Mouse (Mus musculus): ENCODE measurements around the gene Pipox.

Pipox gene

DNA sequence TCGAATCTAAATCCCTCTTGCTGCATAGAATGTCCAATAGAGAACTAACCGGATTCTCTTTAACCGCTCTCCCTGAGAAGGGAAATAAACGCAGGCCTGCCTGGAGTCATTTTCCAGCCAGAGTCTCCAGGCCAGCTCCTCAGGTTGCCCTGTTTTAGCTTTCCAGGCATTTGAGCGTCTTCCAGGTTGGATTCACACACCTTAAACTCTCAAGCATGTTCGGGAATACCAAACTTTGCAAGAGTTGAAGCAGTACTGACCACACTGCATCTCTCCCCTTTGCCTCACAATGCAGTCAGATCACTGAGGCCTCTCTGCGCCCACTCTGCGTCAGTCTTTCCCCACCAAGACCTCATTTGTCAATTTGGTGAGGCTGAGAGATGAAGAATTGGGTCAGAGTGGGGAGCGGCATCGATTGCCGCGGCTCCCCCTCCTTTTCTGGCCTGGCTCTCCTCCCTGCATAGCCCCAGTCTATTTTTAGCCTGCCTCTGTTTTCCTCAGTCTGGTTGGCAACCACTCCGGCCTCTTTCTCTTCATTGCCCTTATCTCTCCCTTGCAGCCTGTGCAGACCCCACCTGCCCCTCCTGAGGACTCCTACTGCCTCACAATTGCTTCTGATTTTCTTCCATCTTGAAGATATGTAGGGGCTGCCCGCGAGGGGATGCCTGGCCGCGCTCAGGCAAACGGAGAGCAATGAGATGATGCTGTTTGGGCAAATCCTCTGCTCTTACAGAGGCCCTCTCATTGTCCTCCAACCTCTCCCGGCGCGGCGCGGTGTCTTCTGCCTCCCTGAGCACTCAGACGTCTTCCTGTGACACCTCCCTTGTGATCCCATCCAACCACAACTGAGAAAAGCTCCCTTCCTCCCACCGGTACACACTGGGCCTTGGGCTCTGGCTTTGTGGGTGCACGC, 17.8 kb downstream of the Pipox start:
- no peak for DNase-seq (ENCODE audit: low spot score)

DNA sequence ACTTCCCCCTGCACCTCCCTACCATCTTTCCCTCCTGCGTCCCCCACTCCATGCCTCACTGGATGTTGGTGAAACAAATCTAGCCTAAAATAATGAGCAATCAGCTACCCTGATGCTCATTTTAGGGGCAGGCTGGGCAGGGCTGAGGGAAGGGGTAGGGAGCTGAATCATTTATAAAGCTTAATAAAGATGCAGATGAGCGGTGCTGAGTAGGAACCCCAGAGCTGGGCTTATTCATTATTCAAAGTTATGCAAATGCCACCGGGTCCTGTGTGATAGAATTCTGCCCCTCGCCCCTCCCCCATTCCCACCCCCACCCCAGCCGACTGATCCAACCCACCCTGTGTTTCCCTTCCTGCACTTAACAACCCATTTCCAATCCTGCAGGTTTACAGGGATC, 18.6 kb downstream of the Pipox start:
- no peak for DNase-seq (ENCODE audit: low spot score)

DNA sequence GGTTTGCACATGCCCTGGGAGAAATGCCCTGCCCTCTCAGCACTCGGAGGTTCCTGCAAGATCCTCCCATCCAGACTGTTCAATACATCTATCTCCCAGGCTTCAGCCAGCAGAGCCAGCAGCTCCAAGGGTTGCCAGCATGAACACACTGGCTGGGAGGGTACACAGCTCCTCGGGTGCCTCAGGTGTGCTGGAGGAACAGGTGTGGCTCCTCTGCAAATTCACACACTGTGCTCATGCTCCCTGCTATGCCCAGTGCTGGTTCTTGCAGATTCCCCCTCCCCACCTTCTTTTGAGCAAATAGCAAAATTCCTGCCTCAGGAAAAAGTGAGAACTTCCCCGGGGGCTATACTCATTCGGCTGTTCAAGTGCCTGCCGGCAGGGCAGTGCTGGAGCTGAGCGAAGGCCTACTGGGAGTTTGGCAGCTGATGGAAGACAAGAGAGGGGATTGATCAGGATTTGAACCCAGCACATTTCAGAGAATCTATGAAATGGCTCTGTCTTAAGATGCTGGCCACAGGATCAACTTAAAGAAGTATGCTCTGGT, 19.1 kb downstream of the Pipox start:
- DNase-seq (ENCODE audit: low spot score) = no peak

DNA sequence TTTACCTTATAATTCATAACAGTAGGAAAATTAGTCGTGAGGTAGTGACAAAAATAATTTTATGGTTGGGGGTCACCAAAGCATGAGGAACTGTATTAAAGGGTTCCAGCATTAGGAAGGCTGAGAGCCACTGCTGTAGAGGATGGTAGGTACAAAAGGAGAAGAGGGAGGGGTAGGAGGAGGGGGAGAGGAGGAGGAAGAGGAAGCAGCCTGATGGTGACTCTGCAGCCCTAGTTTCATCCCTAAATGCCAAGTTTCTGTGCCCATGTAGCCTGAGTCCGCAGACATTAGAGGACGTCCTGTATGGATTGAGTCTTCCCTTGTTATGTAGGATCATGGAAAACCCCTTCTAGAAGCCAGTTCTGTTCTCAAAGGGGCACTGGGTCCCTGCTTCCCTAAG, 20.8 kb downstream of the Pipox start:
- DNase-seq (ENCODE audit: low spot score) = no peak

DNA sequence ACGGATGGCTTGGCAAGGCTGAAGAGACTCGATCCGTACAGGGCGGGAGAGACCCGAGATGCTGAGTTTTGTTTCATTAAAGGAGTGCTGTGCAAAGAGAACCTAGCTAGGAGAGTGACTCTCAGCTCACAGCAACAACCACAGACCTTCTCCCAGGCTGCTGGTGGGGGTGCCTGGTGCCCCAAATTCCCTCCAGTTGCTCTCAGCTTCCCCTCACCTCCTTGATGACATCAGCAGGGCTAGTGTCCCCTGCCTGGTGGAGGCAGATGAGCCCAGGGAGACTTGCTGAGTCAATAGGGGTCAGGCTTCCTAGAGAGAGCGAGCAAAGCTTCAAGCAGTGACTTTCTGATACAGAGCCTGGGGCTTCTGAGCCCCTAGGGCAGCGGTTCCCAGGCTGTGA, 21.2 kb downstream of the Pipox start:
- no peak for DNase-seq (ENCODE audit: low spot score)

DNA sequence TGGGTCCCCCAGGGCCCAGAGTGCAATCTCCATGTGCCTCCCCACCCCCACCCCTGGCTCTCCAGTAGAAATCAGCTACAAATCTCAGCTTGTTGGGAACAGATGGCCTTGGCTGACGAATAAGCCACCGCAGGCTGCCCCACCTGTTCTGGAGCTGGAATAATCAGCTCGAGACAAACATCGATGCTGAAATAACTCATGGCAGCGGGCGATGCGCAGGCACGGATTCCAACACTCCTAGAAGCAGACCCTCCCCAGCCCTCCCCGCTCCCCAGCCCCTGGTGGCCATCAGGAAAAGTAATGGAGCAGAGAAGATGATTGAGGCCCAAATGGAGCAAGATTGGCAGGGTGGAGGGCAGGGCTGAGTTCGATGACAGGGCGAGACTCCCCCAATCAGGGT, 21.7 kb downstream of the Pipox start:
- no peak for DNase-seq (ENCODE audit: low spot score)

DNA sequence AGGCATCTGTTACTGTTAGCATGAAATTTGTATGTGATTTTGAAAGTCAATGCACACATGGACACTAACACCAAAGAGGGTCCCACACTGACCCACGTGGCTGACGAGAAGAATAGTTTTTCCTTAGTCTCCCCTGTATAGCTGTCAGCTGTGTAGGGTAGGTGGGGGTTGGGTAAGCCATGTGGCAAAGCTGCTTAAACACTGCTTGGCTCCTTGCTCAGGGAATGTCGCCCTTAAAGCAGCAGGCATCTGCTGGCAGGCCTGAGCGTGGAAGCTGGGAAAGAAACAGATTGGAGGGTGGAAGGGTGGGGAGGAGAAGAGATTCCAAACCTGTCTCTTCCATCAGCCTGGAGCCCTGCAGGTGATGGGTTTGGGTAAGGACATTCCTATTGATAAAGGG, 22.5 kb downstream of the Pipox start:
- no peak for DNase-seq (ENCODE audit: low spot score)

DNA sequence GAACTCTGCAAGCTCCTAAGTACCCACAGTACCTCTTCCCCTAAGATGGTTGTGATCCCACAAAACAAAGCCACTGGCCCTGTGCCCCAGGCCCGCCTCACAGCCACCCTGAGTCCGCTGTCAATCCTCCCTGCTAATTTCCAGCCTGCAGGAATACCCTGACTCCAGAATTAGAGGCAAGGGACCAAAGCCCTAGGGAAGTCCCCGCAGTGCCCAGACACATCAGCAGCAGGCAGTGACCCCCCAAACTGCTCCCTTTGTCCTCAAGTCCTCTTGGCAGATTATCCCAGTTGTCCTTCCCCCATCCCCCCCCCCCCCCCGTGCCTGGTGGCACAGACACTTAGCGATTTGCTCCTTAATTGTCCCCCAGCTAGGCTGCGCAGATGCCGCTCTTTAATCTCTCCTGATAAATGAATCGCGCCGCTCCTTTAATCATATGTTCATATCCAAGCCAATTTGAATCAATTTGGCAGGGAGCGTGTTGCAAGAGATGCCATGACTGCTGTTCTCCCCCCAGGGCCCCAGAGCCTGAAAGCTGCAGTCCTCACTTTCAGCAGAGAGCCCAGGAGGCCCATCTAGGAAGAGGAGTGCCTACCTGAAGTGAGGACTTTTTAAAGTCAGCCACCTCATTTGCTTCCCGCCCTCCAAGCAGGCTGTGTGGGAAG, 26.3 kb downstream of the Pipox start:
- no peak for DNase-seq (ENCODE audit: low spot score)

DNA sequence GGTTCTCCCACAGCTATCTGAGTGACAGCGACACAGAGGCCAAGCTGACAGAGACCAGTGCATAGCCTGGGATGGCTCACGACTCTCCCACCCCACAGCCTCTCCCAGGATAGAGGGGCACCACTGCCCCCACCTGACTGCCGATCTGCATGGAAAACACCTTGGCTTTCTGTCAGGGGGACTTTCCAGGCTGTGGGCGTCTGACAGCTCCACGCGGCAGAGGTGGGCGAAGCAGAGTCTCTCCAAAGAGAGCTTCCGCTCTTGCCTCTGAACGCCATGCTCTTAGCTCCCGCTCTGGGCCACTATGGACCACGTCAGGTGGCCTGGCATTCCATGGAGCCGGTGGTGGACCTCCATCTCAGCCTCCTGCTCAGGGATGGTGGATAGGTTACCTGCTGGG, 29.1 kb downstream of the Pipox start:
- no peak for DNase-seq (ENCODE audit: low spot score)

DNA sequence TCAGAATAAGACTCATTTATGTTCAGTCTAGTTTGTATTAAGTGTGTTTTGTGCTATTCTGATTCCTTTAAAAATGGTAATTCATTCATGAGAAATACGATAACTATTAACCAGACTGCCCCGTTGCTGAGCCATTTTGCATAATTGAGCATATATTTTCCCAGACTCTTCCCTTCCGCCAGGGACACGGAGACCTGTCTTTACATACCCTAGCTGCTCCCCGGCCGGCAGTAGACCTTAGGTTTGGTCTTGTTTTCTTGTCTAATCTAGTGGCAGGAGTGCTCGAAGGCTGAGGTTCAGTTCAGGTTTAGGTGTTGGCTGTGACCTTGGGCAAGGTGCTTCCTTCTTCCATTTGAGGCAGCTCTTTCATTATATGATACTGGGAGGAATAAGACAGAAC, 31.0 kb downstream of the Pipox start:
- no peak for DNase-seq (ENCODE audit: low spot score)

DNA sequence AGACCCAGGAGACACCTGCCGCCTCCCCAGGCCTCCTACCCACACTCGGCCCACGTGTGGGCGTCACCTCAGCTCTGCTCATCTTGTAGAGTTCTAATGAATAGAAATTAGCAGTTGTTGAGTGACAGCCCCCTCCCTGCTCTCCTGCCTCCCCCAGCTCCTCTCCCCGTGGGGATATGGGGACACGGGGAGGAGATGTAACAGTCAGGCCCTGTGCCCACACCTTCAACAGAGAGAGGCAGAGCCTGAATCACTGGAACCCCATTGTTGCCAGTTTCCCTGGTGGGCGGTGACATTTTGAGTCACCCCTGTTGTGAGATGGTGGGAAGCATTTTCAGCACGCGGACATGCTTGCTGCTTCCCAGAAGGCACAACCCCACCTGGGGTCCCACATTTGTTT, 32.9 kb downstream of the Pipox start:
- DNase-seq (ENCODE audit: low spot score) = no peak

DNA sequence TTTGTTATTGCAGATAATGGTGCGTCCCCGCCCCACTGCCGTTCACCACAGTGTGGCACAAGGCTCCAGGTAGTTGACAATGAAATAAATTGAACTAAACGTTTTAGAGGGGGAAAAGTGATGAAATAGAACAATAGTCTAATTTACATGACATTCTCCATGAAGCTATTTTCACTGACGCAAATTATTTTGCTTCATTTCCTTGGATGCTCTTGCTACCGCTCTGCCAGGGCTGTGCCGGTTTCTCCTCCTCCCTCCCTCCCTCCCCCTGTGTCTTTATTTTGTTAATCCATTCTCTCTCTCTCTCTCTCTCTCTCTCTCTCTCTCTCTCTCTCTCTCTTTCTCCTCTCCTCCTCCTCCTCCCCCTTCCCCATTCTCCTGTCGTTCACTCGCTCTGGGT, 35.3 kb downstream of the Pipox start:
- DNase-seq (ENCODE audit: low spot score) = no peak

DNA sequence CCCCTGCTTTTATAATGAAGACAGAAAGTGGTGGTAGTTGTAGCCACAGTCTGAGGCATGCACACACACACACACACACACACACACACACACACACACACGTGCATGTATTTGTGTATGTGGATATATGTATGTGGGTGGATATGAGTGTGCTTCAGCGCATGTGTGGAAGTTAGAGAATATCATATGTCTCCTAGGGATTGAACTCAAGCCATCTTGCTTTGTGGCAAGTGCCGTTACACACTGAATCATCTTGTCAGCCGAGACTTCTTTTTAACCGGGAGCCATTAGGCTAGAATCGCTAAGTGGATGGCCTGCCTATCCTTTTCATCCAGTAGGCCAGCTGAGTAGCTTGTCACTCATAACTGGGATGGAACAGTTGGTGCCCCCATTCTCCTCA, 36.8 kb downstream of the Pipox start:
- no peak for DNase-seq (ENCODE audit: low spot score)

DNA sequence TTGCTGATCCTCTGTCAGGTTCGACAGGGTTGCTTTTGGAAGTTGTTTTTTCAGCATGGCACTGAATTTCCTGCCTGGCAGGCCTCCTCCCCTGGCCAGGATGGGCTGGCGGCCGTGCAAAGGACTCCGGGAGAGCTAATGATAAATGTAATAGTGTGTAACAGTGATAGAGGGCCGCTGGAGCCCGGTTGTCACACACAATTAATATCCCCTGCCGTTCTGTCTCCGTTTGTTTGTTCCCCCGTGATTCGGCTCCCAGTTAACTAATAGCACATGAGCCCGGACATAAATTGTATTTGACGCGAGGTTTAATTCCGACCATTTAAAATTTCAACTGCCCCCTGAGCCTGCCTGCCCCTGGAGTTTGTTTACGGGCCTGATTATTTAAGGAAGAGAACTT, 38.5 kb downstream of the Pipox start:
- no peak for DNase-seq (ENCODE audit: low spot score)

DNA sequence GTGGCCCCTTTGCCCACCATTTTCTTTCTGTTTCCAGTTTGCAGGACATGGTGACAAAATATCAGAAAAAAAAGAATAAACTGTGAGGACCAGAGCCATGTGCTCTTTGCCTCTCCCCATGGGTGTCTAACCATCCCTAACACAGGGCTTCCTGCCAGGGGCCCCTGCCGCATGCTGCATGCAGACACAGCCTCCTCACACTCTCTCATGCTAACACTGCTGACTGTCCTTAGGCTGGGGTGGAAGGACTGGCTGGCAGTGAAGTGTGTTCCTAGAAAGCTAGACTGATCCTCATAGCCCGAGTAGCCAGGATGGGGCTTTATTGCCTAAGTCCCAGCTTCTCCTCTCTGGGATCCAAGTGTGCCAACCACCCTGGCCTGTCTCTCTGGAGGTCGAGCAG, 39.3 kb downstream of the Pipox start:
- no peak for DNase-seq (ENCODE audit: low spot score)

DNA sequence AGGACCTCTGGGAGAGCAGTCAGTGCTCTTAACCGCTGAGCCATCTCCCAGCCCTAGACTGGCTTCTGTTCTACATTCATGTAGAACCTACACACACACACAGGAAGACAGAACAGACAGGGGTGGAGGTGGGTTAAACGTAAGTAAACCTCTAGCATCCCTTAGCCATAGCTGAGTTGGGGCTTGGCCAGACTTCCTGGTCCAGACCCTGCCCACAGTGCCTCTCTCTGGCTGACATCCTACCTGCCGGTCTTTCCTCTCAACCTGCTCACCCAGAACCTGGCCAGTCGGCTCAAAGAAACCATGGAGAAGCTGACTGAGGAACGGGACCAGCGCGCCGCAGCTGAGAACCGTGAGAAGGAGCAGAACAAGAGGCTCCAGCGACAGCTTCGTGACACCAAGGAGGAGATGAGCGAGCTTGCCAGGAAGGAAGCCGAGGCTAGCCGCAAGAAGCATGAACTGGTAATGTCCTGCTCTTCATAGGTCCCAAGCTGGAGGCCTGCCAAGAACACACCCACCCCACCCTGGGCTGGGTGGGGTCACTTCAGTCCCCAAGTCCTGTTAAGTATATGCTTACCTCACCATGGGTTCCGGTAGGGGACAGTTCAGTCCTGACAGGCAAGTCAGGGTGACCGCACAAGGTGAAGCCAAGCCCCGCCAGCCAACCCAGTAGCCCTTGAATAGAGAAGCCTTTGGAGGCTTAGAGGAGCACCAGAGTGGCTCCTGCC, 40.8 kb downstream of the Pipox start:
- DNase-seq (ENCODE audit: low spot score) = no peak

DNA sequence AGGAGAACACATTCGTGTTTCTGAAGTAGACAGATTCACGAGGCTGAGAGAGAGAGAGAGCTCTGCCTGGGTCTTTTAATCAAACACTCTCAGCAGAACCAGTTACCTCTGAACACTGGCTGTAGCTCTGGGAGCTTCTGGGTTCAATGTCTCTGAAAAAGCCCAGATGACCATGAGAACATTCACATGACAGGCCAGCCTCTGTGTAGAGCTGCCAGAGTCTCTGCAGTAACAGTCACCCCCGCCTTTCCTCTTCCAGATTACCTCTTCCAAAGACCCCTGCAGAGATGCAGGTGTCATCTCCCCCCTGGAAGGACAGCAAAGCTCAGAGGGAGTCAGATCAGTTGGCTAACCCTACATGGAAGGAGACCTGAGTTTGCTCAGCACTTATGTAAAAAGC, 41.7 kb downstream of the Pipox start:
- no peak for DNase-seq (ENCODE audit: low spot score)

DNA sequence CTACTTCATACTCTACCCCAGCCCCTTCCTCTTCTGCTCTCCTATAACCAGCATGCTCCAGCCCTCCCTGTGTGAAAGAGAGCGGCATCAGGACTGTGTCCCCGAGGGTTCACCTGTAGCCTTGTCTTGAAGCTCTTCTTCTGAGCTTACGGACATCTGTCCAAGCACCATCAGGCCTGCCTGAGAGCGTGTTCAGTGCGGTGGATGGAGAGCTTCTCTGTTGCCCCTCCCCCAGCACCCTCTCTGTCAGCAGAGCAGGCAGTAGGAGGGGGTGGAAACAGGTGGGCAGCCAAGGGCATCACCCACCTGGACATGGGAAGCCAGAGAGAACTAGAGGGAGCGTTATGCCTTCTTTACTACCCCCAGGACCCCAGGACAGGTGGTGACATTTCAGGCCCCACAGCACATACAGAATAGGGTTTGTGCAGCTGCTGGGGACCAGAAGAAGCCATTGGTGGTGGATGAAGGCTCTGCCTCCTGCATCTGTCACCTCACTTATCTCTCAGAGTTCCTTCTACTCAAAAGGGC, 42.3 kb downstream of the Pipox start:
- DNase-seq (ENCODE audit: low spot score) = no peak

DNA sequence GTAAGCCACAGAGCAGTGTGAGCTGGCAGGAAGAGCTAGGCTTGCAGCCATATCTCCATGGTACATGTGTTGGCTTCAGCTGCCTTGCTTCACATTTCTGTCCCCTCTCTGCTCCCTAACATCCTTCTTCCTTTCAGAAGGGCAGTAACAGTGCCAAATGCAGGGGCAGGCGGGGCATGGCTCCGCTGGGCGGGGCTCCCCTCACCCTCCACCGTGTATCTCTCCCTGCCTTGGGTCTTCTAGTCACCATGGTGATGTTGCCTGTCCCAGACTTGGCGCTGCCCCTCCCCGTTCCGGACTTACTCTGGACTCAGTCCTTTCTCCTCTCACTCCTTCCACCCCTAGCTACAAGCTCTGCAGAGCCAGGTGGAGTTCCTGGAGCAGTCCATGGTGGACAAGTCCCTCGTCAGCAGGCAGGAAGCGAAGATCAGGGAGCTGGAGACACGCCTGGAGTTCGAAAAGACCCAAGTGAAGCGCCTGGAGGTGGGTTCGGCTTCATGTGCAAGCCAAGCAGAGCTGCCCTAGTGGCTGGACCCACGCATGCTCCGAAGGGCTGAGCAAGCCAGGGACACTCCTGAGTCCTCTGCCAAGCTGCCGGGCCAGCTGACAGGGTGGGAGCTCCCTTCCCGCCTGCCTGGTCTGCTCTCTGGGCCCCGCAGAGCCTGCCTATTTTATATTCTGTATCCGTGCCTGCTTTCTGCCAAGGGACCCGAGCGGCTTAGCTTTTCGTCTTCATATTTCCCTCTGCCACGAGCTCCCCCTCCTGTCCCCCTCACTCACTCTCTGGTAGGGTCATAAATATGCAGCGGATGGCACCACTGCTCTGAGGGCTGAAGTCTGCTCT, 43.3 kb downstream of the Pipox start:
- no peak for DNase-seq (ENCODE audit: low spot score)

DNA sequence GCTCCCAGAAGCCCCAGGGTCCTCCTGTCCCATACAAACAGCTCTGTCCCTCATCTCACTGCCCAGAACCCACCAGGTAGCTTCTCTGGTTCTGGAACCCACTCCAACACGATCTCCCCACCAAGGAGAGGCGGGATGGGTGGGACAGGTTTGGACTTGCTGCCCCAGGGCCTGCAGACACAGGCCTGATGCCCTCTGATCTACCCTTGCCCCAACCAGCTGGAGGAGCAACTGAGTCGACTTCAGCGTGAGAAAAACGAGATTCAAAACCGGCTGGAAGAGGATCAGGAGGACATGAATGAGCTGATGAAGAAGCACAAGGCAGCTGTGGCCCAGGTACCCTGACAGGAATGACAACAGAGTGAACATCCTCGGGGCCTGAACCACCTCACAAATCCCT, 44.7 kb downstream of the Pipox start:
- DNase-seq (ENCODE audit: low spot score) = no peak

DNA sequence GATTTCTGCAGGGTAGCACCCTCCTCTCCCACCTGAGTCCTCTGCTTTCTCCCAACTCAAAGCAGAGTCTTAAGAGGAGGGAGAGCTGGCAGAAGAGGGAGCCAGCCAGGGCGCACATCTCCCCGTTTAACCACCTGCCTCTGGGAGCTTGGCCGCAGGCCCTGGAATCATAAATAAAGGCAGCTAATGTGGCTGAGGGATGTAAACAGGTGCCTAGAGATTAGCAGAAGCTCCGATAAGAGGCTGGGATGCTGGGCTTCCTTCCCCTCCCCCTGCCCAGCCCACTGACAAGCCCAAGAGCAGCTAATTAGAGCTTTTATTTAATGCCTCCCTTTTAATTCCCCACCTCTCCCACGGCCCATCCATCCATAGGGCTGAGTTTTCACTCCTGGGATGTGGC, 45.8 kb downstream of the Pipox start:
- no peak for DNase-seq (ENCODE audit: low spot score)
